Mouse (Mus musculus): Measurements from ENCODE around the gene Elf3. TPM values are rescaled to one million over a fixed set of nuclear protein-coding genes. Genes with fewer than 3 reads are reported as not detected.

Elf3 gene
- total RNA-seq (2023) = not detected

GRCm38 (mm10) chr1:135258380-135259127, at the start of gene Elf3:
TSS of gene Elf3 (minus strand) at chr1:135258568.

DNA sequence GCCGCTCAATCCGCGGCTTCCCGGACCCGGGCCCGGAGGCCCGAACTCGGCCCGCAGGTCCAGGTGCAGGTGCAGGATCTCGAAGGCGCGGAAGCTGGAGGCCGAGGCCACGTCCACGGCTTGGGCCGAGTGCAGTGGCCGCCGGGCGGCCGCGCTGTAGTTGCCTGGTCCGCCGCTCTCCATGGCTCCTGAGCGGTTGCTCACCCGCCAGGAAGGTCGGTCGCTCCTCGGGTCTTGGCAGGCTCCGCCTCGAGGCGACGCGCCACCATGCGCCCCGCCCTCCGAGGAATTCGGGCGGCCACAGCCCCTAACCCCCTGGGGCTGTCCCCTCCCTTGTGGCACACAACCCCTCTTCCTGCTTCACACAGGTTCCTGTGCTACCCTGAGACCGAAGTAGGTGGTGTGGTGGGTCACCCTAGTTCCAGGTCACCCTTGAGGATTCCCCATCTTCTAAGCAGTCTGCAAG, 25.5 kb upstream of the Elf3 start, which contains the start of gene Rnpep:
Rnpep (minus strand) TSS at position 259 of the 466 bp plus-strand sequence.

Other genes starting within 250 kb of the Elf3 start
- gene Lgr6, start 153.3 kb downstream of the Elf3 start, total RNA-seq (2023) = not detected
- gene Ptpn7, start 125.9 kb downstream of the Elf3 start, total RNA-seq (2023) = 10 to 100 TPM; 31.7 to 45.4 TPM
- gene Arl8a, start 111.7 kb downstream of the Elf3 start, total RNA-seq (2023) = 100 to 1,000 TPM; 105 to 126 TPM
- gene Gpr37l1, start 90.9 kb downstream of the Elf3 start, total RNA-seq (2023) = not detected
- 10 to 100 TPM; 30.5 to 36.6 TPM for gene Rnpep, start 25.5 kb upstream of the Elf3 start, total RNA-seq (2023)
- 10 to 100 TPM; 41.3 to 60.5 TPM for gene Timm17a, start 55.2 kb upstream of the Elf3 start, total RNA-seq (2023)
- not detected for gene Lmod1, start 66.2 kb upstream of the Elf3 start, total RNA-seq (2023)
- gene Shisa4, start 116.7 kb upstream of the Elf3 start, total RNA-seq (2023) = 1 to 10 TPM; 1.5 to 3.7 TPM
- 10 to 100 TPM; 93.2 to 99.3 TPM for gene Ipo9, start 171.9 kb upstream of the Elf3 start, total RNA-seq (2023)

Measured in B cell, adult 67 days (primary cell).